Mouse (Mus musculus) liver, postnatal 0 days (tissue): ENCODE measurements around the gene Dhx16.

Source experiments
- CTCF ChIP-seq: sonication (generic); IDR thresholded peaks from 2 replicates; pipeline ENCODE4 v1.5.1; 2016; ENCODE audit warnings: antibody characterized with exemption, low read depth
- EP300 ChIP-seq: IDR thresholded peaks from 2 replicates; pipeline ENCODE4 v1.6.1; 2016; ENCODE audit warnings: antibody characterized with exemption, low read depth, mild to moderate bottlenecking

DNA sequence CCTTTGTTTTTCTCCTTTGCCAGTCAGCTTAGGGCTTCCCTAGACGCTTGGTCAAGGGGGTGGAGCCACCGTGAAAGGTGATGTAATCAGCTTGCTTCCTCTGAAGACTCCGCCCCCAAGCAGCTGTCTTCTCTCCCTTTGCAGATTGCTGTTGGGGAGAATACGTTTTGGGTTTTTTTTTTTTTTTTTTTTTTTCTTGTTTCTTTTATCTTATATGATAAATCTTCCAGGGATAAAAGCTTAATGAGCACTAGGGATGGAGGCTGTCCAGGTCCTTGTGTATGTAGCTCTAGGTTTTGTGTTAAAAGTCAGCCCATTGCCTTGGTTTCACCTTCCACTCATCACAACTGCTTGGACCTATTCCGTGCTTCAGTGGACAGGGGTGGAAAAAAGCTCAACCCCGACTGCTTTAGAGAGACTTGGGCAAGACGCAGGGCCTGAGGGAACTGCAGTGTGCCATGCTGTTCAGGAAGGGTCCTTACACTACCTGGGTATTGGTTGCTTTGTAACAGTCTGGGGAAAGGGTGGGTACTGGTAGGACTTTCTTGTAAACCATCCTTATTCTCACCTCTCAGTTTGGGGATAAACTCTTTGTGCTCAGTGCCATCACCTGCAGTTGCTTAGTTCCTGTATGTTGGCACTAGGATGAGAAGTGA lies 39.6 kb downstream of the Dhx16 start:
- TF ChIP-seq CTCF (no peak), EP300 (peak; percentile 57; the same call in 1 of the 2 replicates)
